Mouse (Mus musculus): ENCODE measurements around the gene Nlrp4a. TPM values are rescaled to one million over a fixed set of nuclear protein-coding genes. Genes with fewer than 3 reads are reported as not detected.
"Not testable (repeated sequence)": the region's sequence is repeated elsewhere in the genome, so short reads cannot be mapped to it uniquely, and the experiment has no call there.

Gene Nlrp4a
- polyA plus RNA-seq (2012; rRNA removed): not detected in 2 replicates

DNA sequence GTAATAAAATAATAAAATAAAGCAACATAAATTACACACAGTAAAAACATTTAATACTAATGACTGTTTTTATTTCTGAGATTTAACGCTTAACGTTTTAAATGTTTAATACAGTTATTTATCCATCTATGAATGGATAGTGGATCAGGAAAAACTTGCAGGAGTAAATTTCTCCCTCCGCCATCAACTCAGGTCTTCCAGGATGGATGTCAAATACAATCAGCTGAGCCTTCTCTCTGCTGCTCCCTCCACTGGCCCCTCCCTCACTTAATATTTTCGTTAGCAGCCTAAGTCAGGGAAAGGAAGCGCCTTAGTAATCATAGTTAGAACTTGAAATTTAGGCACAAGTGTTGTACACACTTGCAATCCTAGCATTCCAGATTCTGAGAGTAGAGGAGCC lies at the start of gene Nlrp4a:
Nlrp4a (plus strand) TSS at position 301 of the 400 bp plus-strand sequence.
- TF ChIP-seq CTCF (IDR thresholded peaks at IDR 0.05; ENCODE audit: extremely low read depth, insufficient read length, insufficient replicate concordance, low read depth, low read length) (no peak), POLR2A (IDR thresholded peaks at IDR 0.05; ENCODE audit: low read depth, low read length) (no peak)
- no peaks in the 10 kb centered on the region for H3K4me1 ChIP-seq (ENCODE audit: control insufficient read depth, insufficient read depth, insufficient read length, low read length)
- no peak within 1 kb of the TSS for H3K27ac ChIP-seq (ENCODE audit: insufficient read depth, low read depth, low read length)
- H3K27me3 ChIP-seq (ENCODE audit: control insufficient read depth, insufficient read depth, low read length): no peaks in the 10 kb centered on the region
- 82% methylated on average over 5 of the region's 5 CpGs for WGBS
- H3K4me3 ChIP-seq (ENCODE audit: low read depth, low read length): no peak within 1 kb of the TSS
- no peaks in the 10 kb centered on the region for H3K36me3 ChIP-seq (ENCODE audit: control insufficient read depth, insufficient read depth, low read length)

DNA sequence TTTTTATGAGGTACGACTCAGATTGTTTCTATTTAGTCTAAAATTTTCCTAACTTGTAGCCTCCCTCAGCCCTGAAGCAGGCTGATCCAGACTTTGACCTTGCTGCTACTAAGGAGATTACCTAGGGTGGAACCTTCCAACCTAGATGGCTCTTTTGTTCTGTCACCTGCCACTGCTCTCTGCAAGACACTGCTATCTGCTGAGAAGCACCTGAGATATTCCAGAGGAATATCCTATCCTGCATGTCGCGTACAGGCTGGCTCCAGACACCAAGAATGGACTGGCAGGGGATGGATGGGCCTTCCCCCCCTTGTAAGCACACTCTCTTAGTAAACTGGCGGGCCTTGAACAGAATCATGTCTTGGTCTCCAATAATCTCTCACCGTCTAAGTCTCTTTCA lies 48.2 kb upstream of the Nlrp4a start:
- not testable (repeated sequence) for H3K36me3 ChIP-seq (ENCODE audit: control insufficient read depth, insufficient read depth, low read length); H3K4me3 ChIP-seq (ENCODE audit: low read depth, low read length); H3K27ac ChIP-seq (ENCODE audit: insufficient read depth, low read depth, low read length); H3K4me1 ChIP-seq (ENCODE audit: control insufficient read depth, insufficient read depth, insufficient read length, low read length); H3K27me3 ChIP-seq (ENCODE audit: control insufficient read depth, insufficient read depth, low read length)
- 82% methylated on average over 5 of the region's 5 CpGs for WGBS

DNA sequence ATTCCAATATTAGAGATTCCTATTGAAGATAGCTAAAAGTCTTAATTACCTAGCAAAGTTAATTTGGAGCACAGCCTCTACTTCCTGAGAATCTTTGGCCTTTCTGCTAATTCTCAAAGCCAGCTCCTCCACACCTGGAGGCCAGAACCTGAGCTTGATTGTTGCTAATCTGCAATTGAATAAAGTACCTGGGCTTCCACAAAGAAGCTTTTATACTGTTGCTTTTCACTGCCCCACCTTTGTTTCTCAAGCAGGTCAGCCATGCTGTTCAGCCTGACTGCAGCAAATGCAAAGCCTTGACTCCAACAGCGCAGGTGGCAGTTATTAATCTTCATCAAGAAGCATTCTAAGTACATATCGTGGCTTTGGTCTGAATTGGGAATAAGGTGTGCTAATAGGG lies 43.8 kb upstream of the Nlrp4a start:
- H3K36me3 ChIP-seq (ENCODE audit: control insufficient read depth, insufficient read depth, low read length); H3K4me1 ChIP-seq (ENCODE audit: control insufficient read depth, insufficient read depth, insufficient read length, low read length); H3K27me3 ChIP-seq (ENCODE audit: control insufficient read depth, insufficient read depth, low read length); H3K4me3 ChIP-seq (ENCODE audit: low read depth, low read length); H3K27ac ChIP-seq (ENCODE audit: insufficient read depth, low read depth, low read length): not testable (repeated sequence)
- WGBS: 71% methylated on average over 2 of the region's 2 CpGs

DNA sequence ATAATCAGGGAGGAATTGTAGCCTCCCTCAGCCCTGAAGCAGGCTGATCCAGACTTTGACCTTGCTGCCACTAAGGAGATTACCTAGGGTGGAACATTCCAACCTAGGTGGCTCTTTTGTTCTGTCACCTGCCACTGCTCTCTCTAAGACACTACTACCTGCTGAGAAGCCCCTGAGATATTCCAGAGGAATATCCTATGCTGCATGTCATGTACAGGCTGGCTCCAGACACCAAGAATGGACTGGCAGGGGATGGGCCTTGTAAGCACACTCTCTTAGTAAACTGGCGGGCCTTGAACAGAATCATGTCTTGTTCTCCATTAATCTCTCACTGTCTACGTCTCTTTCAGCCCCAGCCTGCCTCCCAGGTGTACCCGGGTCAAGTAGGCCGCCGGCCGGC lies 43.1 kb upstream of the Nlrp4a start:
- H3K4me3 ChIP-seq (ENCODE audit: low read depth, low read length); H3K4me1 ChIP-seq (ENCODE audit: control insufficient read depth, insufficient read depth, insufficient read length, low read length); H3K27me3 ChIP-seq (ENCODE audit: control insufficient read depth, insufficient read depth, low read length); H3K27ac ChIP-seq (ENCODE audit: insufficient read depth, low read depth, low read length); H3K36me3 ChIP-seq (ENCODE audit: control insufficient read depth, insufficient read depth, low read length): not testable (repeated sequence)
- WGBS: 86% methylated on average over 6 of the region's 6 CpGs

DNA sequence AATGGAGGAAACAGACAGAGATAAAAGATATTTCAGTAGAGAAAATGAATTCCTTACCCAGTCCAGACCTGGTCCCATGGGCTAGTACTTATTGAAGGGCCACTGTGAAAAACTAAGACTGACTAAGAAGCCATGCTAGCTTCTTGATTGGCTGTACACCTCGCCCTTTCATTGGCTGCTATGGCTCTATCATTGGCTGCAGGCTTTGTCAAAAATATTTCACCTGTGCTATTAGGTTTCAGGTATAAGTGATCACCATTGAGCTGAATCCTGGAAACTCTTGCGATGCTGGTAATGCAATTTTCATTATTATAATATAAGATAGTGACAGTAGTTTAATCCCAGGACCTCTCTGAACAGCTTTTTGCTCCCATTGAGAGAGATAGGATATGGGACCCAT lies 31.3 kb upstream of the Nlrp4a start, which contains the start of gene Nlrp9c:
Nlrp9c (minus strand) TSS at position 101 of the 400 bp plus-strand sequence.
- H3K4me3 ChIP-seq (ENCODE audit: low read depth, low read length); H3K27ac ChIP-seq (ENCODE audit: insufficient read depth, low read depth, low read length); H3K36me3 ChIP-seq (ENCODE audit: control insufficient read depth, insufficient read depth, low read length); H3K4me1 ChIP-seq (ENCODE audit: control insufficient read depth, insufficient read depth, insufficient read length, low read length); H3K27me3 ChIP-seq (ENCODE audit: control insufficient read depth, insufficient read depth, low read length): not testable (repeated sequence)
- 48% methylated on average over 2 of the region's 2 CpGs for WGBS

DNA sequence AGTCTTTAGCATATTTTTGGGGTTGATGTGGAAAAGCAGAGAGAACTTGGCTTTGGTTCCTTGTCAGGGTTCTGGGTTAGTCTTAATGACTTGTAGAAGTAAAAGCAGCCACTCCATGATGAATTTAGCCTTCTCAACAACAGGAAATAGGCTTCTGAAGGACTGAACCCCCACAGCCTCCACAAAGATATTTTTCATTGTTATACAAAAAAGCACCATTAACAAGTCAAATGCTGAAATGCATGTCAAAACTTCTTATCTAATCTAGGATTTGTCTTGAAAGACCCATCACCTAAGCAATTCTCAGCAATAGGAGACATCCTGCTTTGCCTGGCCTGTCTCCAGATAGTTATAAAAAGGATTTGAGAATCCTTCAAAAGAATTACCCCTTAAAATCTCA lies 41.8 kb downstream of the Nlrp4a start:
- no peak overlapping the region for H3K4me3 ChIP-seq (ENCODE audit: low read depth, low read length)
- no peaks in the 10 kb centered on the region for H3K27me3 ChIP-seq (ENCODE audit: control insufficient read depth, insufficient read depth, low read length)
- no peaks in the 10 kb centered on the region for H3K4me1 ChIP-seq (ENCODE audit: control insufficient read depth, insufficient read depth, insufficient read length, low read length)
- H3K27ac ChIP-seq (ENCODE audit: insufficient read depth, low read depth, low read length): no peak overlapping the region
- no peaks in the 10 kb centered on the region for H3K36me3 ChIP-seq (ENCODE audit: control insufficient read depth, insufficient read depth, low read length)
- no peak for TF ChIP-seq CTCF (IDR thresholded peaks at IDR 0.05; ENCODE audit: extremely low read depth, insufficient read length, insufficient replicate concordance, low read depth, low read length)
- no peak for TF ChIP-seq POLR2A (IDR thresholded peaks at IDR 0.05; ENCODE audit: low read depth, low read length)

DNA sequence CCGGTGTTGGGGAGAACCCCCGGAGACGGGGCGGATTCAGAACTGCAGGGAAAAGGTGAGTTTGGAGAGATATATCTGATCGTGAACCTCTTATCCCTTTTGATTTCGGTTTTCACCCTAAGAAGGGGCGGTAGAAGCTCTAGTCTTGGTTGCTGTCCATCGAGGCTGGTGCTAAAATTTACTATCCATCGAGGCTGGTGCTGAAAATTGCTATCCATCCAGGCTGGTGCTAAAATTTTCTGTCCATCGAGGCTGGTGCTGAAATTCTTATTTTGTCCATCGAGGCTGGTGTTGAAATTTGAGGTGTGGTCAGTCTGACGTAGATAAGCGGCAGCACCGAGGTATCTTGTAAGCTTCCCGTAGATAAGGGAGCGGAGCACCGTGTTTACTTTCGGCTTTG lies 54.6 kb downstream of the Nlrp4a start:
- H3K4me1 ChIP-seq (ENCODE audit: control insufficient read depth, insufficient read depth, insufficient read length, low read length); H3K36me3 ChIP-seq (ENCODE audit: control insufficient read depth, insufficient read depth, low read length); H3K4me3 ChIP-seq (ENCODE audit: low read depth, low read length); H3K27ac ChIP-seq (ENCODE audit: insufficient read depth, low read depth, low read length); H3K27me3 ChIP-seq (ENCODE audit: control insufficient read depth, insufficient read depth, low read length): not testable (repeated sequence)
- WGBS: 80% methylated on average over 18 of the region's 18 CpGs

Other genes starting within 250 kb of the Nlrp4a start
- gene Vmn1r184, start 174.8 kb upstream of the Nlrp4a start, polyA plus RNA-seq (2012; rRNA removed): not detected in 2 replicates
- gene Cyp2a4, start 127.9 kb upstream of the Nlrp4a start, polyA plus RNA-seq (2012; rRNA removed): not detected in 2 replicates
- not detected in 2 replicates for gene Nlrp9c, start 31.4 kb upstream of the Nlrp4a start, polyA plus RNA-seq (2012; rRNA removed)
- not detected in 2 replicates for gene Nlrp9a, start 99.9 kb downstream of the Nlrp4a start, polyA plus RNA-seq (2012; rRNA removed)
- not detected in 2 replicates for gene Vmn1r185, start 183.4 kb downstream of the Nlrp4a start, polyA plus RNA-seq (2012; rRNA removed)